Mouse (Mus musculus) embryonic facial prominence, embryonic 13.5 days (tissue): ENCODE data around the gene Wdr5. TPM values are rescaled to one million over a fixed set of nuclear protein-coding genes. Genes with fewer than 3 reads are reported as not detected.
"Not testable (repeated sequence)": the region's sequence is repeated elsewhere in the genome, so short reads cannot be mapped to it uniquely, and the experiment has no call there.

Experiments used
- ATAC-seq: fragments of 200-750 bp; cut with Nextera tagmentation; 2 replicates; pipeline ENCODE4 v1.8.0; 2017; ENCODE audit warnings: low read depth; ENCODE audit not compliant: insufficient number of reproducible peaks, insufficient read depth, low FRiP score, low TSS enrichment
- H3K27ac ChIP-seq: fragments of 300-500 bp; sonication (generic); 2 replicates; pipeline ENCODE4 v1.5.1; 2015; ENCODE audit warnings: moderate library complexity, mild to moderate bottlenecking, inconsistent platforms
- H3K27me3 ChIP-seq: fragments of 300-500 bp; sonication (generic); 2 replicates; pipeline ENCODE4 v1.6.1; 2015; ENCODE audit warnings: mild to moderate bottlenecking, inconsistent platforms
- H3K36me3 ChIP-seq: fragments of 300-500 bp; sonication (generic); 2 replicates; pipeline ENCODE4 v1.6.1; 2015; ENCODE audit warnings: mild to moderate bottlenecking, inconsistent platforms
- H3K4me1 ChIP-seq: fragments of 300-500 bp; sonication (generic); 2 replicates; pipeline ENCODE4 v1.6.1; 2015; ENCODE audit warnings: inconsistent platforms
- H3K4me2 ChIP-seq: fragments of 300-500 bp; sonication (generic); 2 replicates; pipeline ENCODE4 v1.6.1; 2015; ENCODE audit warnings: moderate library complexity, mild to moderate bottlenecking, inconsistent platforms
- H3K4me3 ChIP-seq: fragments of 300-500 bp; sonication (generic); 2 replicates; pipeline ENCODE4 v1.5.1; 2015; ENCODE audit warnings: mild to moderate bottlenecking, inconsistent platforms
- H3K9ac ChIP-seq: fragments of 300-500 bp; sonication (generic); 2 replicates; pipeline ENCODE4 v1.6.1; 2015; ENCODE audit warnings: mild to moderate bottlenecking, inconsistent platforms
- H3K9me3 ChIP-seq: fragments of 300-500 bp; sonication (generic); 2 replicates; pipeline ENCODE4 v1.6.1; 2016; ENCODE audit warnings: inconsistent platforms
- WGBS: fragments of 180-500 bp; shearing (Covaris S2); methylation state at CpG from one replicate; pipeline ENCODE4 v1.1.7; 2015; ENCODE audit warnings: mixed read lengths; 5-methylcytosine and 5-hydroxymethylcytosine counted together
- polyA plus RNA-seq: library from polyadenylated mRNA; unstranded; fragments of >200 nt; fragmentation: Nextera tagmentation; extraction: Ambion mirVana; gene quantifications from 2 replicates; pipeline ENCODE4 v1.2.1, GENCODE M21; 2015

The Wdr5 gene
- polyA plus RNA-seq, 1 experiment from 2014 or later, result 57.9 TPM

GRCm38 (mm10) chr2:27505539-27505938, 9.4 kb upstream of the Wdr5 start:
- Histone ChIP-seq H3K4me2 (no peak overlapping the region; the same call in 1 of the 2 replicates), H3K9ac (no peak overlapping the region), H3K27ac (peak overlapping the region; percentile 35), H3K4me1 (peaks cover 18% of the 10 kb centered on the region), H3K4me3 (no peak overlapping the region), H3K9me3 (no peaks in the 10 kb centered on the region), H3K27me3 (no peaks in the 10 kb centered on the region), H3K36me3 (no peaks in the 10 kb centered on the region)
- 9% methylated on average over 6 of the region's 6 CpGs for WGBS
- ATAC-seq, result peak; percentile 69; the same call in 1 of the 2 replicates

GRCm38 (mm10) chr2:27506658-27507057, 8.3 kb upstream of the Wdr5 start:
- WGBS, result 83% methylated on average over 4 of the region's 4 CpGs
- not testable (repeated sequence) for ATAC-seq

GRCm38 (mm10) chr2:27507562-27507961, 7.4 kb upstream of the Wdr5 start, which contains the start of gene Brd3:
TSS of gene Brd3 (minus strand) at chr2:27507662.
- H3K27ac ChIP-seq, result no peak within 1 kb of the TSS
- no peak within 1 kb of the TSS for H3K4me3 ChIP-seq
- H3K9ac ChIP-seq, result peak within 1 kb of the TSS; percentile 41; the same call in 1 of the 2 replicates
- H3K27me3 ChIP-seq, result no peaks in the 10 kb centered on the region
- peaks cover 6% of the 10 kb centered on the region; the same call in 1 of the 2 replicates for H3K9me3 ChIP-seq
- WGBS, result 55% methylated on average over 4 of the region's 4 CpGs
- H3K4me1 ChIP-seq, result peaks cover 18% of the 10 kb centered on the region
- H3K4me2 ChIP-seq, result no peak within 1 kb of the TSS
- no peak for ATAC-seq
- no peaks in the 10 kb centered on the region for H3K36me3 ChIP-seq

More at GRCm38 (mm10) chr2:27506658-27507057, 8.3 kb upstream of the Wdr5 start:
- not testable (repeated sequence) for H3K9me3 ChIP-seq, H3K9ac ChIP-seq, H3K27me3 ChIP-seq, H3K36me3 ChIP-seq, H3K27ac ChIP-seq, H3K4me2 ChIP-seq, H3K4me3 ChIP-seq
- peaks cover 18% of the 10 kb centered on the region for H3K4me1 ChIP-seq

- Histone ChIP-seq H3K4me3 (no peak overlapping the region), H3K4me2 (no peak overlapping the region), H3K27ac (no peak overlapping the region), H3K27me3 (no peaks in the 10 kb centered on the region), H3K9ac (no peak overlapping the region), H3K36me3 (no peaks in the 10 kb centered on the region), H3K4me1 (peaks cover 16% of the 10 kb centered on the region), H3K9me3 (peaks cover 6% of the 10 kb centered on the region; the same call in 1 of the 2 replicates)
- 95% methylated on average over 7 of the region's 7 CpGs for WGBS
- no peak for ATAC-seq
Observed at GRCm38 (mm10) chr2:27510706-27511105, 4.3 kb upstream of the Wdr5 start.

DNA sequence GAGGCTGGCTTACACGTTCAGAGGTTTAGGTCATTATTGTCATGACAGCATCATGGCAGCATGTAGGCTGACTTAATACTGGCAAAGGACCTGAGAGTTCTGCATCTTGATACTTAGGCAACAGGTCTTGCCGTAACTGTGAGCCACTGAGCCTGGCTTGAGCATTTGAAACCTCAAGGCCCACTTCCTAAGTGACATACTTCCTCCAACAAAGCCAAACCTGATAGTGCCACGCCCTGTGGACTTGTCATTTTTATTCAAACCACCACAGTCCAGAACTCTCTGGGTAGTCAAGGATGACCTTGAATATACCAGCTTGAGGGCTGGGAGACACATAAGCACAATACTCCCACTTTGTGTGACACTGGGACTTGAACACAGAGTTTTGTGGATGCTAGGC, 2.0 kb upstream of the Wdr5 start:
- Histone ChIP-seq H3K4me2 (no peak overlapping the region), H3K4me1 (peaks cover 29% of the 10 kb centered on the region), H3K27me3 (no peaks in the 10 kb centered on the region), H3K4me3 (no peak overlapping the region), H3K9me3 (peaks cover 6% of the 10 kb centered on the region; the same call in 1 of the 2 replicates), H3K9ac (no peak overlapping the region), H3K27ac (no peak overlapping the region), H3K36me3 (no peaks in the 10 kb centered on the region)
- WGBS, result 81% methylated on average over 3 of the region's 3 CpGs
- no peak for ATAC-seq

- H3K36me3 ChIP-seq, result peaks cover 9% of the 10 kb centered on the region
- ATAC-seq, result no peak
- WGBS, result 77% methylated on average over 5 of the region's 5 CpGs
- peak overlapping the region; percentile 97 for H3K4me2 ChIP-seq
- H3K4me3 ChIP-seq, result peak overlapping the region; percentile 85
- H3K4me1 ChIP-seq, result peaks cover 29% of the 10 kb centered on the region
- H3K9ac ChIP-seq, result peak overlapping the region; percentile 97
- no peaks in the 10 kb centered on the region for H3K27me3 ChIP-seq
- H3K9me3 ChIP-seq, result peaks cover 6% of the 10 kb centered on the region; the same call in 1 of the 2 replicates
- H3K27ac ChIP-seq, result peak overlapping the region; percentile 93
Observed at GRCm38 (mm10) chr2:27513861-27514260, 1.1 kb upstream of the Wdr5 start.

GRCm38 (mm10) chr2:27515341-27516166, 597 bp downstream of the Wdr5 start:
- peak overlapping the region; percentile 97 for H3K4me2 ChIP-seq
- H3K36me3 ChIP-seq, result peaks cover 25% of the 10 kb centered on the region
- under 1% methylated on average over 38 of the region's 40 CpGs for WGBS
- H3K27ac ChIP-seq, result peak overlapping the region; percentile 93
- H3K4me3 ChIP-seq, result peak overlapping the region; percentile 85
- peaks cover 29% of the 10 kb centered on the region for H3K4me1 ChIP-seq
- 0 out of 2 replicates have a peak, but pooled peaks have one; percentile 16 for ATAC-seq
- H3K27me3 ChIP-seq, result no peaks in the 10 kb centered on the region
- H3K9me3 ChIP-seq, result peaks cover 6% of the 10 kb centered on the region; the same call in 1 of the 2 replicates
- peak overlapping the region; percentile 97 for H3K9ac ChIP-seq

DNA sequence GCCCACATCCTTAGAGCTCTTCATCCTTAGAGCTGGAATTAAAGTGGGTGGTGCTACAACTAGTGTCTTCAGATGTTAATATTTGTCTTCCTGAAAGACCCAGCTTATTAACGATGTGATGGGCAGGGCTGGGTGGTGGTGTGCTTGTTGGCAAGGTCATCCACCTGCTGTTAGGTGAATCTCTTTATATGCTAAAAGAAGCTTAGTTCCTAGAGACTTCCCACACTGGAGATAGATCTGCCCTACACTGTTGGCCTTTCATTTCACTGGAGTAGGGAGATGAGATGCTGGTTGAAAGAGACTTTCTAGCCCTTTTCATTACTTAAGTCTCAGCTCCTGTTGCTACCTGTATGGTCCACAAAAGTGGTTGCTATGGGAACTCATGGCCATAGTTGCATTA, 1.3 kb downstream of the Wdr5 start:
- no peaks in the 10 kb centered on the region for H3K27me3 ChIP-seq
- ATAC-seq, result no peak
- peak overlapping the region; percentile 85 for H3K4me3 ChIP-seq
- peaks cover 29% of the 10 kb centered on the region for H3K4me1 ChIP-seq
- peaks cover 6% of the 10 kb centered on the region; the same call in 1 of the 2 replicates for H3K9me3 ChIP-seq
- H3K27ac ChIP-seq, result no peak overlapping the region
- 14% methylated on average over 1 of the region's 1 CpGs for WGBS
- peak overlapping the region; percentile 97 for H3K9ac ChIP-seq
- H3K4me2 ChIP-seq, result peak overlapping the region; percentile 97
- peaks cover 33% of the 10 kb centered on the region for H3K36me3 ChIP-seq

GRCm38 (mm10) chr2:27518283-27518682, 3.3 kb downstream of the Wdr5 start:
- Histone ChIP-seq H3K4me3 (no peak overlapping the region), H3K4me2 (no peak overlapping the region), H3K4me1 (peaks cover 29% of the 10 kb centered on the region), H3K27me3 (no peaks in the 10 kb centered on the region), H3K36me3 (peaks cover 50% of the 10 kb centered on the region), H3K9me3 (no peaks in the 10 kb centered on the region), H3K27ac (no peak overlapping the region), H3K9ac (no peak overlapping the region)
- no peak for ATAC-seq
- WGBS, result 90% methylated on average over 3 of the region's 3 CpGs

- Histone ChIP-seq H3K27ac (peak overlapping the region; percentile 90), H3K9ac (peak overlapping the region; percentile 37), H3K4me3 (peak overlapping the region; percentile 46), H3K4me1 (peaks cover 19% of the 10 kb centered on the region), H3K36me3 (peaks cover 33% of the 10 kb centered on the region), H3K4me2 (peak overlapping the region; percentile 72)
- H3K9me3 ChIP-seq, H3K27me3 ChIP-seq, ATAC-seq: not testable (repeated sequence)
- 63% methylated on average over 5 of the region's 5 CpGs for WGBS
Observed at GRCm38 (mm10) chr2:27538455-27539330, 23.7 kb downstream of the Wdr5 start.

GRCm38 (mm10) chr2:27539336-27539735, 24.4 kb downstream of the Wdr5 start:
- no peak for ATAC-seq
- WGBS, result 17% methylated on average over 5 of the region's 5 CpGs
- no peaks in the 10 kb centered on the region for H3K27me3 ChIP-seq
- peaks cover 27% of the 10 kb centered on the region for H3K36me3 ChIP-seq
- H3K9ac ChIP-seq, result peak overlapping the region; percentile 37
- H3K27ac ChIP-seq, result peak overlapping the region; percentile 90
- H3K4me3 ChIP-seq, result peak overlapping the region; percentile 46
- no peaks in the 10 kb centered on the region for H3K9me3 ChIP-seq
- peaks cover 19% of the 10 kb centered on the region for H3K4me1 ChIP-seq
- peak overlapping the region; percentile 72 for H3K4me2 ChIP-seq
